Mouse (Mus musculus) lung, postnatal 14 days (tissue): ENCODE measurements at regions not wholly inside any gene's neighbourhood (a gene's known extent, or its start where the extent isn't known, plus 50 kb on each side); places are given as distances from the start of the nearest gene placed in this dataset.
A peak's percentile ranks its signal among the peaks of the same experiment; 100 is the strongest.

ENCODE experiments used
- DNase-seq: peaks from one replicate; pipeline ENCODE4 v3.0.0; 2021

DNA sequence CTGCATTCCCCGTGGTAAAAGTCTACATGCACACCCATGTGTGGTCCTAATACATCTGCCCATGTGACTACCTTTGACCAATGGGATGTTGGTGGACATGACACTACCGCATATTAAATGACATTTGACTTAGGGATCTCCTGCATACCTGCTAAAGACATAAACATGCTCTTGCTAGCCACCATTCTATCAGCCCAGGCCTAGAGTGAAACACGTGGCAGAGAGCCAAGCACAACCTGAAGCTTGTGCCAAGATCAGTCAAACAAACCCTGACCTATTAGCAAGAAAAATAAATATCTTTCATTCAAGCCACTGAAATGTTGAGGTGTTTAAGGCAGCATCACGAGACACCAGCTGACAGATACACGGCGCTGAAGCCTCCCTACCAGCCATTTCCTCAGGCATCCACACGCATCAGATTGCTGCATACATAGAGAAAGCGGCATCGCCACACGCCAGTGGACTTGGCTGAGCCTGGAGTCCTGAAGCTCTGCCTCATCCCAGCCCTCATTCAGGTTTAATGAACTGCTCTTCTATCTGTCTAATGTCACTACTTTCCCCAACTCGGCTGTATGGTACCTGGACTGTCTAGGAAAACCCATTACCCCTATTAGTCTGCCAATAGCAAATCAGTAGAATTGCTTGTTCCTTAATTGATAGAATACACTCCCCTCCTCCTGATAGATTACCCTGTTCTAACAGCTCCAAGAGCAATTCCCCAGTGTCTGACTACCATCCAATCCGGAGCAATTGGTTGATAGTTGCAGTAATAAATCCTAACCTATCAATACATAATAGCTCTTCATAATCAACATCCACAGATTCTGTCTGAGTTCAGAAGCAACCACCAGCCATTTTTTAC lies 242.8 kb upstream of the Rsrc1 start:
- peak; percentile 12 for DNase-seq

DNA sequence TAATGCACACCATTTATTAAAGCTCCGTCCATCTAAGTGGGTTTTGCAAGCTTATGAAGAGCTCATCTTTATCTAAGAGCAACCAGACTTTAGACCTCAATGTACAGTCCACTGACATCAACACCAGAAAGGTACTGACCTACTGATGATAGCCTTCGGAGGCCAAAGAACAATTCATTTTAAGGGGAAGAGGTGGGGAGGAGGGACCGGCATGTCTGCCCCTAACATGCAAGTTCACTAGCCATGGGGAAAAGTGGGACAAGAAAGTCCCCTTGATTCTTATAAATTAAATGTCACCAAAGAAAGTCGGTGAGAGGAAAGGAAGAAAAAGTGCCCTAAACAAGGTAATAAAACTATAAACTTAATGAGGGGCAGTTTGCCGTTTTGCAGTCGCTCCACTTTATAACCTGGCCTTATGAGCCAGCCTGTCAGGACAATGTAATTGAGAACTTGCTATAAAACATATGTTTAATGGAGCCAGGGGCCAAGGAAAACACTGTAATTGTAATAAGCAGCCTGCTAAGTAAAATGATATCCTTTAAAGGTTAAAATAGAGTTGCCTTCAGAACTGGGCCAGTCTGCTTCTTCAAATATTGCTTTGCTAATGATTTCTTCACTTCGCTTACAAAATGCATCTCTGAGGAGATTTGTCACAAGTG lies 241.7 kb upstream of the Rsrc1 start:
- no peak for DNase-seq

DNA sequence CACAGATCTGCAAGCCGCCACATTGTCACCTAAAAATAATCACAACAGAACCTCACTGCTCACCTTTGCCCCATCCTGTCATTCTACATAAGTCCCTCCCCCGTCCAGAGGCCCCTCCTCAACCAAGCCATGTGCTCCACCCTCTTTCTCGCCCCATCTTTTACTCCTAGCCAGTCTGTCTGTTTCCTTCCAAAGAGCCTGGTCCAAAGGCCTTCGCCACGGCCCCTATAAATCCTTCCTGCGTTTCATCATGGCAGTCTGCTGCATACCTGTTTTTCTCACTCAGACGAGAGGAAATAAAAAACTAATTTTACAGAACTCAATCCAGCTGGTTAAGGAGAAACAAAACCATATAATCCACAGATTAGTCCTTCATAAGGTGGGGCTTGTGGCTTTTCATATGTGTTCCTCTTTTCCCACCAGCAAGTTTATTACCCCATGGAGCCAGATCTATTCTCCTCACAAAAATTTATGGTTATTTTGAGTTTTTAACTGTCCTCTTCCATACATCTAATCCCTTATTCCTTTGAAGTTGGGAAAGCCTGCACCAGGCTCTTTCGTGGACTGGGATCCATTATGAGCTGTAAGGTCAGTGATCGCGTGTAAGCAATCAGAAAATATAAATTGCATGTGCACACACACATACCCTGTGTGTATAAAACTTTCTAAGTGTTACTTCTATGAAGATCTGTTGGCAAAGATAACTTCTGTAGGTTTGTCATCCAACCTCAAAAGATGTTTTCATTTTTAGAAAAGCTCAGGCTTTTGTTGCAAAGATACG lies 236.9 kb upstream of the Rsrc1 start:
- DNase-seq: no peak

DNA sequence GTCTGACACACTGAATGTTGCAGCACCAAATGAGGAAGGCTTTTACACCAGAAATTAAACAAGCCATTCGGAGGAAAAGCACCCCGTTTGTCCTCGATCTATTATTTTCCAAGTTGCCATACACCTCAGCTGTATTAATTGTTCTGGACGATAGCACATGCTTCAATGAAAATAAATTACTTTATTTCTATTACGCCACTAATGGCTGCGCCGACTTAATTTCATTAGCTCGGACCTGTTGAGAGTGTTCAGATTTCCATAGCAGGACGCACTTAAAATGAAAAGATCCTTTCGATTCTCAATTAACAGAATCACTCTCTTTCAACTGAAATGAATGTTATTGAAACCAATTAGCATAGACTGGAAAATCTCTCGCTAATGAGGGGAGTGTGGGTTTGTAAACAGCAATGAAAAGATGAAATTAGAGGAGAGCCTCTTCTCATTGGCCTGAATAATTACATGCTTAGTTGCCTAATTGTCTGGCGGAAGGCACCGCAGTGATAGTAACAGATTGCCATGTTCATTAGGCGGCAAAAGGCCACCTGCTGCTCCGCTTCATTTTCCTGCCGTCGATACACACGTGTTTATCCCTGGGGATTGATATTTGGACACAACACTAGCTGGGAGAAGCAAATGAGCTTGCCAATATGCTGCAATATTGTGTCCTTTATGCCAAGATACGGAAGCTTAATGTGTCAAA lies 234.7 kb upstream of the Rsrc1 start:
- no peak for DNase-seq

DNA sequence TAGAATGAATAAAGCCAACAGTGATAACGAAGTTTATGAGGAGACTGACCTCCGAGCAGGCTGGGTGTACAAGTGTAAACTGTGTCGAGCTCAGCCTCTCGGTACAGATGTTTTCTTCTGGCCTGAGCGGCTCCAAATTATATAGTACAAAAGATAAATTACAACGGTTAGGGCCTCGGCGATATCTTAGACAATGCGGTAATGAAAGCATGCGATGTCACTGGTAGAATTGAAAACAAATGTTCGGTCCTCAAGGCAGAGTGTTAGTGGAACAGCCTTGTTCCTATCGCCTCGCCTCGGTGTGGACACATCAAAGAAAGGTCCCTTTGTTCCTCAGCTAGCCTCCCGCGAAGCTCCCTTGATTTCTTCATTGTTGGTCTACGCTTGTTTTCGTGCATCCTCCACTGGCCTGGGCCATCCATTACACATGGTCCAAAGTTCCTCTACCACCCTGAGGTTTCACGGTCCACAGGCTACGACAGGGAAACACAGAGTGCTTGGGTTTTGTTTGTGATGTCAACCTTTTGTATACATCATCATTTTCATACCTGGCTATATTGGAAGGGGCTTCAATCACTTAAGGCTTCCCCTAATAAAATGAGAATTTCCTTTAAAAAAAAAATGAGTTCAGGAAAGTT lies 234.0 kb upstream of the Rsrc1 start:
- no peak for DNase-seq

DNA sequence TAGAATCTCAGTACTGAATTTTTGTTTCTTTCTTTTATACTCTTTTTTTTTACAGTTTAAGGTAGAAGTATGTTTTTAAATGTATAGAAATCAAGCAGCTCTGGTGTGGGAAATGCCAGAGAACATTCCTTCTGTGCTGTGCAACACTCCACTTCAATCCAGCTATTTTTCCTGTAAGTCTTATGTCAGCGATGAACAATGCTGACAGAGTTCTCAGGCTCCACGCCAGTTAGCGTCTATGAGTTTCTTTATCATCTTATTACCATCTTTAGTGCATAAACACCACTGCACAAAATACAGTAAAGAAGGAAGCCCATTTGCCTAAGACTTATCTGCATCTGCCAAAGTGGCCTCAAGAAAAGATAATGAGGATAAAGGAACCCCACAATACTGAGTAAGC lies 223.0 kb upstream of the Rsrc1 start:
- no peak for DNase-seq

DNA sequence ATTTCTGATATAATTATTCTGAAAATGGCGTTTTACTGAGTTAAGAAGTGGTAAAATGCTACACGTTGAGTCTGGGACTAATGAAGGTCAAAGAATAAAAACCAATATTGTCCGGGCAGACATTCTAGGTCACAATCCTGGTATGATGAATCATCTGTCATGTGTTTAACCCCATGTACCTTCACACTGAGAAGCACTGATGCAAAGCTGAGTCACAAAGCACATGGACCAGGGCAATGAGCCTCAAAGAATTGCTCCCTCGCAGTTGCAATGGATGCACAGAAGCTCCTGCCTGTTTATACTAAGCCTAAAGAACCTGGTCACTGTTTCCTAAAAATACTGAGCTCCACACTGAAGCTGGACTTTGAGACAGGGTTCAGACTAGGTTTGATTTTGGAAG lies 221.3 kb upstream of the Rsrc1 start:
- DNase-seq: no peak

DNA sequence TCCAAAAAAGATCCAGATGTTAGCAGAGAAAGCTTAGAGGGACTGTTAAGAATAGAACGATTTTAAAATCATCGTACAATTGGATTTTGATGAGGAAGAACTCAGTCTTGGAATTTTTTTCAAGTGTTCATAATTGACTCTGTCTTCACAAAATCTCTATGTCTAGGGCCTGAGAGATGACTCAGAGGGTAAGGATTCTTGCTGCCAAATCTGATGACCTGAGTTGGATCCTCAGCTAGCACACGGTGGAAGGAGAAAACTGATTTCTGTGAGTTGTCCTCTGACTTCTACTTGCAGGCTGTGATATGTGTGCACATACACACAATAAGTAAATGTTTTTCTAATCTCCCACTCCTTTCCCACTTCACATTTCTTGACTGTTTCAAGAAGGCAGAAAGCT lies 218.7 kb upstream of the Rsrc1 start:
- no peak for DNase-seq

DNA sequence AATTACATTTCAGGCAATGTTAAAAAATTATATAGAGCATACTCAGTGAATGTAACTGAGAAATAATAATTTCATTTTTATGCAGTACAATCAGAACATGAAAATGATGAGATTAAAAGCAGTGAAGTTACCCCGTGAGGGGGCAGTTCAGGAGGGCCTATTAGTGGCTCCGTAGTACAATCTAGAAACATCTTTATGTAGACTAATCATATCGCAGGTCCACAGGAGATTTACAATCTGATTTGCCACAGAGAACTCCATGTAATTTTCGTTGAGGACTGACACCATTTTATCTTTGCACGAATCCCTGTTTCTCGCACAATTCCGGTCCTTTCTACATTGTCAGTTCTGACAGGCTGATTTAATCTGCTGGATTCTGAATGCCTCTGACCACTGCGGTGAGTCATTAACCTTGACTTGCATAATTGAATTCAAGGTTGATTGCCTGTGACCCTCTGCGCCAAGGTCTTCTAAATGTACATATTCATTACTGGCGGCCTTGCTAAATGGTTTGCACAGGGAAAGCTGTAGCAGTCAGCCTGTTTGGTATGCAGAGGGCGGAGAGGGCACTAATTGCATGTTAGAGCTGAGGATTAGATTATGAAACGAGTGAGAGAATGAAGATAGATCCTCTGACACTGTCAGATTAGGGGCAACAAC lies 183.7 kb upstream of the Rsrc1 start:
- DNase-seq: no peak

DNA sequence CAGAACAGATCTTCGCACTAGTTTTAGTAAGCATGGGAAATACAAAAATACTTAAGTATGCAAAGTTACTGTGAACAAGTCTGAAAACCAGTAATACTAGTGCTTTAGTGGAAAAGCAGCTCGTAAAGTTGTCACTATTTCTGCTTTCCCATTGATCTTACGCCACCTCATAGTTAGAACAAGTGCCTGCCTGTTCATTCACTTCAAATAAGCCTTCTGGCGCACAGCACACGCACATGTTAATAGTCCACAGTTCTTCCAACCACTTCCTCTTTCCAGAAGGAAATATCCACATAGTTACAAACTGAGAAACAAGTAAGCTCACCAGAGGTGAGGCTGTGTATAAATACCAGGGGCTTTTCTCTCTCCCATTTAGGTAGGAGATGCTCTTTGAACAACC lies 182.9 kb upstream of the Rsrc1 start:
- no peak for DNase-seq

DNA sequence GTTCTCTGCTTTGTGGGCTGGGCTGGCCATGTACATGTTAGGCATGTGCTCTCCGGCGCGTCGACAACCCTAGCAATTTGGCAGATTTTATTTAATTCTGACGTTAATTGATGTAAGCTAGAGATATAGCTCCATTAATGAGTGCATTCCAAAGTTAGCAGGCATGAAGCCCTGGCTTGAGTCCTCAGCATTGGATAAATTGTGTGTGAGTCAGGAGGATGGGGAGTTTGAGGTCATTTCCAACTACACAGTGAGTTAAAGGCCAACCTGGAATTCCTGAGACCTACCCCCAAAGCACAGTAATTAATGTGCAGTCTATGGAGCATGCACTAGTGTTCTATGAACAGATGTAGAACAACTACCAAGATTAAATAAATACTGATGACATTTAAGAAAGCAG lies 178.7 kb upstream of the Rsrc1 start:
- DNase-seq: no peak

DNA sequence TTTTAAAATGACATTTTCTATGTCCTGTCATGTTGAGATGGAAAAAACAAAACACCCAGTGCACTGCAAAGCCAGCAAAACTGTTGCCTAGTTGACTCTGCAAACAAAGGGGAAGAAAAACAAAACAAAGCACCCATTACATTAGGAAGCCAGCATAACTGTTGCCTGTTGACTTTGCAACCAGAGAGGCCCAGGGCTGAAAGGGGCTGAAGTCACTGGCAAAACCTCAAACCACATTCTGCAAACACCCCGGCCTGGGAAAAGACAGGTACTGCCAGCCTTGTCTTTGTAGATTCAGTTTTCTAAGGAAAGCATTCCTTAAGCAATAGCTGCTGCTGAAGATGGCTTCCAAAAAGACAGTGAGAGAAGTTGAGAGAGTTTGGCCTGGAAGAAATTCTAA lies 175.0 kb upstream of the Rsrc1 start:
- no peak for DNase-seq

DNA sequence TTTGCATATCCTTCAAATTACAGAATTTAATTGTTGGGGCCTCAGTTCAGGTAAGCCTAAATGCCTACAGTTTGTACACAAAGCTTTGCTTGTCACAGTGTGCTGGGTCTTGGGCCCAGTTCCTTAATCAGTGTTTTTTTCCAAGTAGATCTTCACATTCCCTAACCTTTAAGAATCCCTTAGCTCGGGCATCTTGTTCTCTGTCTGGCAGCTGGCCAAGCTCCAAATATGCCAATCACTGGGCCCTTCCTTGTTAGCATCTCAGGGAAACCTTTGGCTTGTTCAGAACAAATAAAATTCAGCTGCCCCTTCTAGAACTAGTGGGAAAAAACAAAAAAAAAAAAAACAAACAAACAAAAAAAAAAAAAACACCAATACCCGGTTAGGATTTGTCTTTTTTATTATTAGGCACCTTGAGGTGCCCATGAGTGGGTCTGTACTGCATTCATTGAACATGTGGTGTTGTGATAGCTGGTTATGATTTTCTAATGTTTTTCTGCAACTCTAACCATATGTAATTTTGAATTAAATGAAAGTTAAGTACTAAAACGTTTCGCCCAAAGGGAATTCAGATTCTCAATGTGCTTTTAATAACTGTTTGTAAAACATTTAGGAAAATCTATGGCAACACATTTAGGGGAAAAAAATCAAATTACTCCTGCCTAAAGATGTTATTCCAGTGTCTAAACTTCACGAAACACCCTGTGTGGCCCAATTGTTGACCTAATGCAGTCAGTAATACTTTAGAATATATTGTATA lies 168.3 kb upstream of the Rsrc1 start:
- peak; percentile 3 for DNase-seq

DNA sequence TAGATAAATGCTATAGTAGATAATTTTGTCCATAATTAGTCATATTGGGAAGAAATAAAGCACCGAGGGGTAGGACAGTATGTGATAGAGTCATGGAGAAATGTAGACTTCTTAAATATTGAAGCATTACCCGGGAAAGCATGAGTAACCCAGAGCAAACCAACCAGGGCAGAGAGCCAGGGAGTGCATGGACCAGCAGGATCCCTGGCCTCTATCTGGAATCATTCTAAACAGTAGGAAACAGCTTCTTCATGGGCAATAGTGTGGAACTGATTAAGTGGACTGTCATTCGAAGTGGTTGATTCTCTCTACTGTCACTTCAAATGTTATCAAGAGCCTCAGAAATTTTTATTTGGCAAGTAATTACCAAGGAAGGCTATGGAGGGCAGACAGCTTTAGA lies 155.4 kb upstream of the Rsrc1 start:
- DNase-seq: no peak
